Mouse (Mus musculus): ENCODE measurements at regions not wholly inside any gene's neighbourhood (a gene's known extent, or its start where the extent isn't known, plus 50 kb on each side); places are given as distances from the start of the nearest gene placed in this dataset.
A peak's percentile ranks its signal among the peaks of the same experiment; 100 is the strongest.

DNA sequence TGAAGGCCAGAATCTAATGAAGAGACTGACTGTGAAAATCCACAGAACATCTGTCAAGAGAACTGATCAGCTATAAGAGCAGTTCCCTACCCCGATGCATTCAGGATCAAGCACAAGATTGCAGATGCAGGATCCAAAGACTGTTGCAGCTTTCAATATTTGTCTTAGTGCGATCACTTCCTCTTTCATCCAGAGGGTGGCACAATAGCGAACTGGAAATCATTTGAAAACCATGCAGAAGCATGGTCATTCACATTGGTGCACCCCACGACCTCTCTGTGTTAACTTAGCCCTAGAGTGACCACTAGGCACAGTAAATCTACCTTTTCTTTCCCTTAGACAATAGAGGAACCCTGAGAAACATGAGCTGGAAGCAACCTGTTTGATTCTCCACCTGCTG is 55.8 kb upstream of the Pak3 start:
- DNase-seq = no peak

GRCm38 (mm10) chrX:143448636-143449346 is 54.7 kb upstream of the Chrdl1 start:
- DNase-seq = peak in 1 of 2 experiments; percentile 5

- peak in 1 of 2 experiments; percentile 28 for DNase-seq
Measured at GRCm38 (mm10) chrX:143444581-143444980, 50.5 kb upstream of the Chrdl1 start.

All from lung, postnatal 4 days (tissue).